Mouse (Mus musculus) urinary bladder, adult 18-20 months (tissue): ENCODE measurements at regions not wholly inside any gene's neighbourhood (a gene's known extent, or its start where the extent isn't known, plus 50 kb on each side); places are given as distances from the start of the nearest gene placed in this dataset.

ENCODE experiments used
- DNase-seq, 2 experiments: peaks; one replicate each; pipeline ENCODE4 v3.0.0; 2022; ENCODE audit warnings: low spot score in 2 of 2, mixed read lengths in 2 of 2

DNA sequence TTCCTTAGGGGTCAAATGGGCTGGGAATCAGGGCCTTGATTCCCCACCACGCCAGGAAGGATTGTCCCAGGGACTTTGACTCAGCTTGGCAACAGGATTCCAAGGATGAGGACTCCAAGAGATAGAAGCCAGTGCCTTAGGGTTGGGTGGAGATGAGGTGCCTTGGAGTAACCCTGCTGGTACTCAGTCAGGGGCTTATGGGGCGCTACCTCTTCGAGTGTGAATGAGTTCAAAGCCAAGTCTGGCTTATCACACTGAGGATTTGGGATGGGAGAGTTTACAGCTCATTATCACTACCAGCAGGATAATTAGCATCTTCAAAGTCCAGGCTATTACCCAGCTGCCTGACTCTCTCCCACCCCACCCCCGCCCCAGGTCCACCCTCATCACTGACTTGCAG is 213.5 kb downstream of the Cdh26 start:
- DNase-seq, result no peak

DNA sequence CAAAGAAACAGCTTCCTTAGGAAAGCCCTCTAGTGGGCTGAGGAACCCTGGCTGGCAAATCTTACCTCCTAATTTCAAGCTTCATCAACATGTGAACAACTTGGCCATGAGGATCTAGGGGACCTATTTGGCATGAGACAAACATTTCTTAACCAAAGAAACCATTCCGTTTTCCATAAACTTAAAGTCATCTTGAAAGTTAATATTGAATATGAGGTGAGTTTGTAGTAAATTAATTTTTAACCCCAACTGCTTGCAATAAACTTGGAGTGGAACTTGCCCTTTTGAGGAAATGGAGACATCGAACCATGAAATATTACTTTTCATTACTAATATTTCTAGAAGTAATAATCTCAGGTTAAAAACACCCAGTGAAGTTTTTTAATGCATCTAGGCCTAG is 229.7 kb downstream of the Cdh26 start:
- DNase-seq, result no peak

DNA sequence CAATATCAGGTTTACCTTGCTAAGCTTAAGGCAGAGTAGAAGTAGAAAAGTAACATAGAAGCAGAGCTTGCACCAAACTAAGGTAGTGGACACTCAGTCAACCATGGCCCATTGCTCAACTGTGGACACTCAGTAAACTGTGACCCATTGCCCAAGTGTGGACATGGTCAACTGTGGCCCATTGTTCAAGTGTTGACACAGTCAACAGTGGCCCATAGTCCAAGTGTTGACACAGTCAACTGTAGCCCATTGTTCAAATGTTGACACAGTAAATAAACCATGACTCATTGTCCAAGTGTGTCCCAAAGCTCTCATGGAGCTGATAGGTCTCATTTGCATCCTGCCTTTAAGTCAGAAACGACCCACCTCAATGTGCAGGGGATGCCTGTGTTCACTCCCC is 232.1 kb downstream of the Cdh26 start:
- peak in 1 of 2 experiments; percentile 19 for DNase-seq

DNA sequence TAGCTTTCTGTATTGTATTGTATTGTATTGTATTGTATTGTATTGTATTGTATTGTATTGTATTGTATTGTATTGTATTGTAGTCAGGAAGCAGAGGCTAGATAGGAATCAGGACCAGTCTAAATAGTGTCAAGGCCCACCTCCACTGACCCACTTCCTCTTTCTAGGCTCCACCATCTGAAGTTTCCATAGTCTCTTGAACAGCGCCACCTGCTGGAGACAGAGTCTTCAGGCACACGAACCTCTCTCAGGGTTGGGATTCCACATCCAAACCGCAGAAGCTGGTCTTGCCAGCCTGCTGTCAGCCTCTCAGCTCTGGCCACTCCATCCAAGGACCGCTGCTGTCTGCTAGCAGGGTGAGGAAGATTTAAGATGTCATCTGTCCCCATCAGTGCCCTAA is 234.6 kb downstream of the Cdh26 start:
- no peak for DNase-seq

DNA sequence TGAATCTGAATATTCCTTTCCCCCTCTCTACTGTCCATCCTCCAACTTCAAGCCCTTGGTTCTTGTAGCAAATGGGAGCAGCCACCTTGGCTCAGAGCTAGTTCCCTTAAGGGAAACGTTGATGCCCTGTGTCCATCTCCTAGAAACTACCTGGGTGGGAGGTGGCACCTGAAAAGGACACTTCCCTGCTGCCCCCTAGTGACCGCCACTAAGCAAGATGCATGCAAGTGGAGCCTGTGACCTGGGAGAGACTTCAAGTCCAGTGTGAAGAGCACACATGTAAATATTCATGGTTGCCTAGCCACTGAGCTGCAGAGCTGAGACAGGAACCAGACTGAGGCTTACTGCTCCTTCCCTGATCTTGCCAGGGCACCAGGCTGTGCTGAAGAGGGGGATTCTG is 238.1 kb downstream of the Cdh26 start:
- no peak for DNase-seq

DNA sequence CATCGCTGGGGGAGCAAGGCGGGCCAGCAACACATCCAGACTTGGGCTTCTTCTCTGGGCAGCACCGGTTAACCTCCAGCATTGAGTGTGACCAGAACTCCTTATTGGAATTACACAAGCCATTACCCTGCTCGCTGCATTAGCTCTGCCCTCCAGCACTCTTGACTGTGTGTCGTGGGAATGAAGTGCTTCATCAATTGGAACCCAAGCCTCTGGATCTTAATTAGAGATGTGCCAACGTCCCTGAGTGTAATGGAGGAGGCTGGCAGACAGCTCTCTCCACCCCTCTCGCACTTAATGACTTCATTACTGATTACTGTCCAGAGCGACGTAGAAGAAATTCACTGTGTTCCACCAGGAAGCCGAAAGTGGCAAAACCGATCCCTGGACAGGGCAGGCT is 240.6 kb downstream of the Cdh26 start:
- no peak for DNase-seq

DNA sequence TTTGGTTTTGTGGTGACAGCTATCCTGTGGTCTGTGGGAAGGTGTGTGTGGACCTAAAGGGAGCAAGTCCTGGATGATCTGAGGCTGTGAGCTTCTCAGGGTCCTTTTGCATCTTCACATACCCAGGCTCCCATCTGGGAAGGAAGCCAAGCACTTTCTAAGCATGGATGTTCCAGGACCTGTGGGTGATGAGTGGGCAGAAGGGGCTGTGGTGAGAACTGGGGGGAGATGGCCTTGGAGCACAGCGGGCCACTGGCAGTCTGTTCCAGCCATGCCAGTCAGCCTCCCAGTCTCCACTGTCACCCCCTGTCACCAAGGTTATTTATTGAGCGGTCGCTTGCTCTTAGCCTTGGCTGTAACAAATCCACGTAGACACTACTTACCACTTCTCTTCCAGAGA is 243.3 kb downstream of the Cdh26 start:
- DNase-seq, result no peak

DNA sequence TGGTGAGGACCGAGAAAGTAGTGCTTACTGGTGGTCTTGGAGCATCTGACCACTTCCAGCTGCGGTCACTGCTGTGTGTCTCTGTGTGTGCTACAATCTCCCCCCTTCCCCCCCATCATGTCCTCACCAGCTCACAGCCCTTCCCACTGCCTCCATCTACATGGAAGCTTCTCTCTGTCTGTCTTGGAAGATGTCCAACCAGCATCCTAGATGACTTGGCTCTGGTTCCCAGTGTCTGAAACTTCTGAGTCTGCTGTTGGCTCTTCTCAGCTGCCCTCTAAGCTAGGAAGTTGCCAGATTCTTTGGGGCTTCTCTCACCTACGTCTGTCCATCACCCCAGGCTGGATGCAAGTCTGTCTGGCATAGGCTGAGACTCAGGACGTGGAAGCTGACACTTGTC is 244.3 kb downstream of the Cdh26 start:
- DNase-seq, result no peak

DNA sequence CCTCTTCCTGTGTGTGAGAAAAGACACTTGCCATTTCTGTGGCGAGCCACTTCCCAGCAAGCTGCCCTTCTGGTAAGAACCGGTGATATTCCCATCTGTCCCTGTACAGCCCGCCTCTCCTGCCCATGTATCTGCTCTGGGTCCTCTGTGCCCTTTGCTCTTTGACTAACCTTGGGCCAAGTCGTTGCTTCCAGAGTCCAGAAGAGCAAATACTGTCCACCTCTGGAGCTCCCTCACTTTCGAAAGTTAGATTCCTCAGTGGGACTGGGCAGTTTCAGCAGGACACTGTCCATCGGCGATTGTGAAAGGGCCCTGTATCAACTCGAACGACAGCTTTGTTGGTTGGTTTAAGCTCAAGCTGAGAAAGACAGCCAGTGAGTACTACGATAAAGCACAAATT is 246.6 kb downstream of the Cdh26 start:
- DNase-seq, result no peak

DNA sequence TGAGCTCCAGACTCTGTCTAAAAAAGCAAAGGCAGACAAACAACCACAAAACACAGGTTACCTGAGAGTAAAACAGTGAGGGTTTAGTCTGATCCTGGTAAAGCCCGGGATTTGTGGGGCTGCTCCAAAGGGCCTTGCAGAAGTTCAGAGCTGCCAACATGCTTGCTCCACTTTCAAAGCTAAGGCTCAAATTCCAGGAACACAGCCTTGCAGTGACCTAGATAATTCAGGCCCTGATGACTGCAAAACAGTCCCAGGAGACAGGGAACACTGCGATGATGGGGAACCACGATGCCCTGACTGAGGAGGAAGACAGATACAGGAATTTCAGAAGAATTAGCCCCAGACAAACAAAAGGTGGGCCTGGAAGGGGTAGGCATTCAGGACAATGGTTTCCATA is 250.0 kb downstream of the Cdh26 start:
- no peak for DNase-seq

DNA sequence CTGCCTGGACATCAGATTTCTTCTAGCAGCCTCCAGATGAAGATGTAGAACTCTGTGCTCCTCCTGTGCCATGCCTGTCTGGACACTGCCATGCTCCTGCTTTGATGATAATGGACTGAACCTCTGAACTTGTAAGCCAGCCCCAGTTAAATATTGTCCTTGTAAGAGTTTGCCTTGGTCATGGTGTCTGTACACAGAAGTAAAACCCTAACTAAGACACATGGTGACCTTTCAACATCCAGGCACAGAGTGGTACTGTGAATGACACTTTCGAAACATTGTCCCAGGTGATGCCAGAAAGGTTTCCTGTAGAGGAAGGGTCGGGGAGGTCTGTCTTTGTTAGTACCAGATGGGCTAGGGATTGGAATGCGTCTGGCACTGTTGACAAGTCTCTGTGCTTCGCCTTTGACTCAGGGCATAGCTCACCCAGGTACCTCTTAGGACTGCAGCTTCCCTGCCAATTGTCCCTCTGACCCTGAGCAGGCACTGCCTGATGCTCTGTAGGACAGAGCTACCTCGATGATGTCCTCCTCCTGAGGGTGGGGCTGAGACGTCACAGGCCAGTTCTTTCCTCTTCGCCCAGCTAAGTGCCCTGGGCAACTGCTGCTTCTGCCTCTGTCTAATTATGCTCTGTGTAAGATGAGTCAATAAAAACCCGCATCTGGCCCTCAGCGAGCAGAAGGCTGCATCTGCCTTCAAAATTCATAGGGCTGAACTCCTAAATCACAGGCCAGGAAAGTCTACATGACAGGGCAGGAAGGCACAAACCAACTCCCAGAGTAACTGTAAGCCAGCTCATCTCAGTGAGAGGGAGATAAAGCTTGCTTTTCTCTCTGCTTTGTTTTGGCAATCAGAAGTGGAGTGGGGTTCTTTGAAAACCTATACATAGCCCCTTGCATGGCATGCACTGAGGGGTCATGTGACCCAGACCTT is 254.0 kb downstream of the Cdh26 start:
- no peak for DNase-seq

DNA sequence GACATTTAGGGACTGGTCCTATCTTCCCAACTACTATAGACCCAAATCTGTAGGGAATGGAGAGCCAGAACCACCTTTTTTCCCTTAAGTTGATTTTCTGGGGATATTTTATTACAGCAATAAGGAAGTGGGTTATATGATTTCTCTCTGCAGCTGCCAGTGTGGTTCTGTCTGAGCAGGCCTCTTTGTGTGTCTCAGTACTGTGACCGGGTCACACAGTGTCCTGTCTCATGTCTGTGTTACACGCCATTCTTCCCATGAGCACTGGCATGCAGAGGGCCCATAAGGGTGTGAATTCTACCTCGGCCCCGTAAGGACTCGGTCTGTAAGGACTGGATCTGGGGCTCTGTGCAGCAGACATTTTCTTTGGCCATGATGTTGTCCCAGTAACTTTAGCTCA is 254.9 kb downstream of the Cdh26 start:
- DNase-seq, result no peak

DNA sequence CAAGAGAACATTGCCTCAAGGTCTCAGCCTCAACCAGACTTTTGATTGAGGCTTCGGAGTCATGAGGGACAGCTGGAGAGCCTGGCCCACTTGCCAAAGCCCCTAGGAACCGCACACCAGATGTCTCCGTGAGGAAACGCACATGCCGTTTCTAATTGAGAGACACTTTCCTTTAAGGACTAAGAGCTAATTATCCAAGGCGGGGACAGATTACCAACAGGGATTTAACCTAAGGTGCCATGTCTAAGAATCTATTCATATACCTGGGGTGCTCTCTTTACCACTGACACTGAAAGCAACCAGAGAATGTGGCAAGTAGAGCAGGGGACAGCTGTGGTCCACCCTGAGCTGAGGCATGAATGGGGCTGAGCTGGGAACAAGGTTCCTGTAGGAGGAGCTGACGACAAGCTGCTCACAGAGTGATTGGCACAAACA is 255.9 kb downstream of the Cdh26 start:
- DNase-seq, result no peak

DNA sequence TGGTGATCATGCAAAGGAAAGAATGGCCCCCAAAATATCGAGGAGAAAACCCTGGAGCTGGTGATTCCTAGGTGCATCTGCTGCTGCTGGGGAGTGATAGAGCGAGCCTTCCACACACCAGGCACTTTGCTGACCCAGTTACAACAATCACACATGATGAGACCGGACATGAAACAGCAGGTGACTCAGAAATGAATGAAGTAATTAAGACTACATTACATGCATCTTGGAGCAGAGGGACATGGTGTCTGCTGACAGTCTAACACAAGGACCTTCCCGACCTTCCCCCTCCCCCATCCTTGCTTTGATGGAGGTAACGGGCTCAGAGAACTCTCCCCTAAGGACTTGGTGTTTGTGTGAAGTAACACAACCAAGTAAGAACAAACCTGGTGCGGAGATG is 258.3 kb downstream of the Cdh26 start:
- DNase-seq, result no peak

DNA sequence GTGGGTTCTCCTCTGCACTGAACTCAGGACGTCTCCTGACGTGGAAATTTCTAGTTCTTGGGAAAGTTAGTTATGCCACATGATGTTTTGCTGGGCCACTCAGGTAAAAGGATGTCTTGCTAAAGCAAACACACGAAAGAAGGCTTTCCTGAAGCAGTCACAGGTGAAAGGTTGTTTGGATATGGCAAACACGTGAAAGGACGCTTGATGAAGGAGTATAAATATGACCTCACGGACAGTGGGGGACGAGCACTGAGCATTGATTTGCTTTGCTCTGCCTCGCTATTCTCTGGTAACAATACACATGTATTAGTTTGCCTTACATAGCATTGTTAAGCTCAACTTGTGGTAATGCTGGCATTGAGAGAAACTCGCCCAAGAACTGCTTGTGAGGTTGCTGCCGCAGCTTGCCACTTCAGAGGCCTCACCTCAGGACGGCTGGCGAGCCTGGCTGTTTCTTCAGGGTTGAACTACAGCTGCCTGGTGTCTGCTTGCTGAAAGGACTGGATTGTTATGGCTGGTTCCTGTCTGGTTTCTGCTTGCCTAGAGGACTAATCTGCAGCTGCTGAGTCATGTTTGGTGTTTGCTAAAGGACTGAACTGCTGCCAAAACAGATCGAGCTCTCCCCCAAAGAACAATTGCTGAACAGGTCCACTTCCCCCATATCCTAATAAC is 261.0 kb downstream of the Cdh26 start:
- peak; percentile 41 to 74 for DNase-seq

DNA sequence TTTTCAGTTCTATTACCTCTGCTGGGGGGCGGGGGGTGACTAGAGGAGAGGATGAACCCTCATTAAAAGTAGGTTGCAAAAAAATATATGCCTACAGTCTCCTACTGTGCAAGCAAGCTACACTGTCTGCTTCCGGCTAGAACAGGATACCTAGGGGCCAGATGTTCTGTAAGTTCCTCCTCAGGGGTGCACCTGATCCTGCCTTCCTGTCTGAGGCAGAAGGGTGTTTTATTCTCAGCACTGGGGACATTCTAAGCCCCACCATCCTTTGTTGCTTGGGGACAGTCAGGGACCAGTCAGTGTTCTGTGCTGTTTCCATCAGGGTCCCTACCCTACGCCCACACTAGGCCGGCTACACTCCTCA is 261.5 kb downstream of the Cdh26 start:
- no peak for DNase-seq

DNA sequence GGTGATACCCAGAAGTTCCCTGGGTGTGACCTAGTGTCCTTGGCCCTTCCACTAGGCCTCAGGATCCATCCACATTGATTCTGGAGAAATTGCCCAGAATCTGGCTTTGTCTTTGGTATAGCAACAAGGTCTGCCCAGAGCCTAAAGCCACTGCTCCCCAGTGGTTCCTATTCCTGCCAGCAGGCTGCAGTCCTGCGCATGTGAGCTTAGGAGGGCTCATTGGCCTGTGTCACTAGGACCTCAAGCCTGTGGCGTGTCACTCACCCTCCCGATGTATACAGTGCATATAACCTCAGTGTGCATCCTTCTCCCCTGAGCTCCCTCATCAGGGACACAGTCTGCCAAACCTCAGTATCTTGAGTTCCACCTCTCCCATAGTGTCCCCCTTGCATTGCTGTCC is 261.9 kb downstream of the Cdh26 start:
- no peak for DNase-seq

DNA sequence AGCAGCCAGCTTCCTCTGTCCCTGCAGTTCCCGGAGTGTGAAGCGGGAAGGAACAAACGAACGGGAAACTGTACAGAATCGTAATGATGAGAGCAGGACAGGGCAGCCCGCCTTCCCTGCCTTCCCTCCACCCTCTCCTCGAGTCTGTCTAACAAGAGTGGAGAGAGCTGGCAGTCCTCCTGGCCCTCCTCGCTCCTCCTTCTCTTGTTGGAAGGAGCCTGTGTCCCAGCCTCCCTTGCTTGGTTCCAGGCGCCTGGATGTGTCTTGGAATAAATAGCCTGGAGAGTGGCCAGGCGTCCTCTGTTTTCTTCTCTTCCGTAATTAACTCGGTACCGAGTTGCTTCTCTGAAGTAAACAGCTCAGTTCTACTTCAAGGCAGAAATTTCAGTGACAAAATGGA is 268.3 kb downstream of the Cdh26 start:
- peak in 1 of 2 experiments; percentile 40 for DNase-seq

DNA sequence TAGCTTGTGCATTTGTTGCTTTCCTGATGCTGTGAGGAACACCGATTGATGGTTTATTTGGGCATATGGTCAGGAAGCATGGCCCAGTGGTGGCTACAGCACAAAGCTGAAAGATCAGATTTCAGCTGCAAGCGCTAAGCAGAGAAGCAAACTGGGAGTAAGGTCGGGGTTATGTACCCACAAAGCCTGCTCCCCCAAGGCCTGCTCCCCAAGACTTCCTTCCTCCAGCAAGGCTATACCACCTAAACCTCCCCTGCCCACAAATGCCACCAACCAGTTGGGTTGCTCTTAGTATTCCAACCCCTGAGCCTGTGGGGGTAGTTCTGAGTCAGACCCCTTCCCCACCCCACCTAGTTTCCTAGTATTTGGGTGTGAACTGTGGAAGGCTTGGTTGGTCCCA is 270.5 kb downstream of the Cdh26 start:
- DNase-seq, result no peak

DNA sequence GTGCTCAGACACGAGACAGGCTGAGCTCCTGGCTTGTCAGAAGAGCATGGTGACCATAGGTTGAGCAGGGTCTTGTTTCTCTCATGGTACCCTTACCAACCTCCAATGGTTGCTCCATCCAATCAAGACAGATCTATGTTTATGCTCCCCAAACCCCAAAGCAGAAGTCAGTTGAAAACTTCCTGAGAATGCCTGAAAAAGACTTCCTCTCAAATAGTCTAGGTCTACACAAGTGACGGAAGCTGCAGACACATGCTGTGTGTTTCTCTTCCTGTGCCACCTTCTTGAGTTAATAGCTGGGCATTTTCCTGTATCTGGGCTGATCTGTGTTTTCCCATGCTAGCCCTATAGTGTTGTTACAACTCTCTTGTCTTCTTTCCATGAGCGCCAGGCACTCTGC is 274.2 kb downstream of the Cdh26 start:
- no peak for DNase-seq

DNA sequence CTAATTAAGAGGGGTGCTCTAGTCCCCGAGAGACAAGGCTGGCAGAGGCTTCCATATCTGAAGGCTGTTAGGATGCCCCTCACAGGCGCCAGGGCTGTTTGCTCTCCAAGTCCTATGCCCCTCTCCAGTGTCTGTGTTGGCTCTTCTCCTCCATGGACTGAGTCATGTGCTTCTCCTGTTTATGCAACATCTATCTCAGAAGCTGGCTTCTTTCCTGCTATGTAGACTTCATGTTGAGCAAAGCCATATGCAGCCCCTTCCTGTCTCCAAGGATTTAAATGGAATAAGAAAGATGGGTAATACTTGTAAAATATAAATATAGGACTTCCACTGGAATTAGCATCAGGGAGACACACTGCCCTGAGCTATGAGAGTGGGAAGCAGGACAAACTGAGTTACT is 278.3 kb downstream of the Cdh26 start:
- no peak for DNase-seq

DNA sequence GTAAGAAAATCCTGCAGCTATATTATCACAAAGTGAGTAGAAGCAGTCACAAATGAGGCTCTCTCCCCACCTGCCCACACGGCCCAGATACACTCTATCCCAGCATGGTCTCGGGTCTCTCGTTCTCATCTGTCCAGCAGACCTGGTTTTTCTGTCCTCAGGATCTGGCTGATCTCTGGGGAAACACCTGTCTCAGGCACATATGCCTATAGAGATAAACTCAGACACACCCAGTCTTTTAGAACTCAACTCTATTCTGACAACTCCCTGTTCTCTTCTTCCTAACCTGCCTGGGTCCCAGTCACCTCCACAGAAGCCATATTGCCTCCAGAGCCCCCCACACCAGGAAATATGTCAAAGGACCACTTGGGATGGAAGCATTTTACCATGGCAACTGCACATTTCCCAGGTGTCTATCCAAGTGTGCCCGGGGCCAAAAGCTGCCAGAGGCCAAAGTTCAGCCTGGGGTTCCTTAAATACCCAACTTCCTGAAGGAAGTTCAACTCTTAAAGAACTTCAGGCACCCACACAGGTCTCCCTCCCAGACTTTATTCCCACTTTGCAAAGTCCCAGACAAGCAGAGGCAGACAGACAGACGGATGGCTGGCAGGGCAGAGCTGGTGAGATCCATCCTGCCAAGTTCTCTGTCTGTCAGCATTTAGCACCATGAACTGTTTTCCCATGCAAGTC is 279.0 kb downstream of the Cdh26 start:
- DNase-seq, result no peak

DNA sequence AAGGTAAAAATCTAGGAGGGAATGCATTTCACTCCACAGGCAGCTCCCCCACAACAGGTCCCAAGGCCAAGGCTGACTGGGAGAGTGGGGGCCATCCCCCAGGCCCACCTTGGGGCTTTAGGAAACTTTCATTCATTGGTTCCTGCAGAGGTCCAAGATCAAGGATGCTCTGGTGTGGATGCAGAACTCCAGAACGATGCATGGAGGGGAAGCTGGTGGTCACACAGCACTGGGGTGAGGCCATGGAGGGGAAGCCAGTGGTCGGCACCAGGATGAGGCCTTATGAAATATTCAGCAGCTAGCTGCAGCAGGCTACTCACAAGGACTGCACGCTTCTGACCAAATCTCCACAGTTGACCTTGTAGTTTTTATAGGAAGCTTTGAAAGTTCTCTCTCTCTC is 279.7 kb downstream of the Cdh26 start:
- no peak for DNase-seq
